In the genomic region with DNA sequence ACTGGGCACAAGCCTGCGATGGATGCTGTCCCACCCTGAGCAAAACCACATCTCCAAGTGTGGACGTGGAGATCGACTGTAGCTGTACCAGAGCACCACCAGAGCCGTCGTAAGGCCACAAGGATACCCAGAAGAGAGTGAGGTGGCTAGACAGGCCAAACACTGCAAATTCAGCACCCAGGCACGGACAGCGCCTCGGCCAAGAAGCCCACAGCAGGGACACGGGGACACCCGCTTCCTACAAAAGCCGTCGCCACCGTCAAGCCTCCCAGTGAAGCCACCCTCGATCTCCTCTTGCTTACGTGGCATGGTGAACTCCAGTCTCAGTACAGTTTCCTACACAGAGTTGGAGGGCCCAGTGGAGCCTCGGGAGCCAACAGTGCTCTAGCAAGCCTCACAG, we compare ENCODE assay signal across 11 mouse cellular contexts. TPM values are rescaled to one million over a fixed set of nuclear protein-coding genes. Genes with fewer than 3 reads are reported as not detected.
A peak's percentile ranks its signal among the peaks of the same experiment; 100 is the strongest.
DNase-seq lines count a peak whose midpoint lies in the region.
"Had no signal": no experiment of that assay in that cellular context is flagged by ENCODE, and none has a peak within 500 bp of the region (broad histone marks: within the 10 kb centered on the region; RNA-seq: fewer than 3 reads in every experiment).

No protein-coding gene starts in this region.

- H3K27ac ChIP-seq in limb, embryonic 10.5 days: no peak overlapping the region
- H3K27ac ChIP-seq: macrophage had no signal

- peak; percentile 52 for DNase-seq in gastrocnemius, postnatal 10 days
- DNase-seq in gastrocnemius, postnatal 36 days: no peak
- peak; percentile 21 for DNase-seq in right cerebral cortex, postnatal 14 days
- DNase-seq in right cerebral cortex, postnatal 36 days (ENCODE audit: low spot score in 2 of 2): no peak
- peak; percentile 86 for DNase-seq in limb, embryonic 10.5 days (ENCODE audit: low spot score)
- peak; percentile 23 for DNase-seq in thymus, postnatal 14 days
- DNase-seq in left cerebral cortex, postnatal 36 days (ENCODE audit: low spot score in 2 of 2): no peak
- no peak for DNase-seq in urinary bladder, postnatal 25 days (ENCODE audit: low spot score)

- H3K27me3 ChIP-seq in limb, embryonic 10.5 days (ENCODE audit: low read depth, poor library complexity, severe bottlenecking): peaks cover 87% of the 10 kb centered on the region

- peaks cover 31% of the 10 kb centered on the region for H3K4me1 ChIP-seq in limb, embryonic 10.5 days

- H3K4me3 ChIP-seq in limb, embryonic 10.5 days: no peak overlapping the region

- intact Hi-C loops in gastrocnemius, postnatal 36 days (cut with DNase I): no loop called here
- intact Hi-C loops in left cerebral cortex, postnatal 36 days (cut with DNase I): no loop called here

- whole genome bisulfite sequencing in limb, embryonic 10.5 days: 3% methylated on average over 16 of the region's 16 CpGs

- no peaks in the 10 kb centered on the region for H3K9me3 ChIP-seq in limb, embryonic 10.5 days (replicated peaks)

- peaks cover 9% of the 10 kb centered on the region for H3K36me3 ChIP-seq in limb, embryonic 10.5 days

RNA-seq across cellular contexts. Expression of a gene that starts 3.0 kb away (rescaled TPM):
- not detected for total RNA-seq in gastrocnemius, postnatal 10 days (2021)
- total RNA-seq in gastrocnemius, postnatal 36 days (2021): not detected
- polyA plus RNA-seq in limb, embryonic 10.5 days (2016; fragmentation: Nextera tagmentation; extraction: Ambion mirVana): 0.18 TPM in 1 of 2 replicates, not detected in the other
- under 1 TPM in 1 of 2 experiments, not detected in 1; 0.15 TPM for total RNA-seq in left cerebral cortex, postnatal 36 days (2021)
- polyA plus RNA-seq: heart, embryonic 16.5 days; macrophage; stomach, embryonic 16.5 days had no signal

RNA-seq across cellular contexts. Expression of a gene that starts 32.2 kb away (rescaled TPM):
- total RNA-seq in gastrocnemius, postnatal 10 days (2021): 1 to 10 TPM; 5.9 to 7.6 TPM
- total RNA-seq in gastrocnemius, postnatal 36 days (2021): 1 to 10 TPM; 3.0 to 3.9 TPM
- 14.7 and 16.1 TPM in 2 replicates for polyA plus RNA-seq in limb, embryonic 10.5 days (2016; fragmentation: Nextera tagmentation; extraction: Ambion mirVana)
- total RNA-seq in left cerebral cortex, postnatal 36 days (2021): 10 to 100 TPM; 22.8 to 23.3 TPM

Comparison
In these comparisons a context has a peak if more than half of its experiments do, and no peak if none do; other contexts are left out.
1. DNase-seq: peak in gastrocnemius, postnatal 10 days (single experiment), right cerebral cortex, postnatal 14 days (single experiment), limb, embryonic 10.5 days (single experiment) and thymus, postnatal 14 days (single experiment); none in gastrocnemius, postnatal 36 days (0 of 2), right cerebral cortex, postnatal 36 days (0 of 2), left cerebral cortex, postnatal 36 days (0 of 2) and urinary bladder, postnatal 25 days (single experiment).